Mouse (Mus musculus): ENCODE data around the gene 5330417C22Rik. TPM values are rescaled to one million over a fixed set of nuclear protein-coding genes. Genes with fewer than 3 reads are reported as not detected.
"Not testable (repeated sequence)": the region's sequence is repeated elsewhere in the genome, so short reads cannot be mapped to it uniquely, and the experiment has no call there.

5330417C22Rik gene
- 144 and 149 TPM in 2 replicates for polyA plus RNA-seq (2012; rRNA removed)

GRCm38 (mm10) chr3:108536517-108537260, at the start of gene 5330417C22Rik:
Gene 5330417C22Rik (minus strand): TSS chr3:108536536.
- no peaks in the 10 kb centered on the region for H3K27me3 ChIP-seq (ENCODE audit: control insufficient read depth, insufficient read depth, low read length)
- H3K36me3 ChIP-seq (ENCODE audit: control insufficient read depth, insufficient read depth, low read length) = no peaks in the 10 kb centered on the region
- H3K4me1 ChIP-seq (ENCODE audit: control insufficient read depth, insufficient read depth, low read length) = peaks cover 2% of the 10 kb centered on the region
- peak within 1 kb of the TSS; percentile 88 for H3K4me3 ChIP-seq (ENCODE audit: control insufficient read depth, low read depth, low read length)
- H3K27ac ChIP-seq (ENCODE audit: control insufficient read depth, insufficient read depth, low read depth, low read length) = no peak within 1 kb of the TSS
- TF ChIP-seq POLR2A (IDR thresholded peaks at IDR 0.05; ENCODE audit: control insufficient read depth, low read depth, low read length) (peak; percentile 42; the same call in 1 of the 2 replicates), CTCF (IDR thresholded peaks at IDR 0.05; ENCODE audit: control insufficient read depth, insufficient read depth, insufficient replicate concordance, low read depth, low read length) (no peak)

- Histone ChIP-seq H3K4me3 (ENCODE audit: control insufficient read depth, low read depth, low read length) (no peak overlapping the region), H3K4me1 (ENCODE audit: control insufficient read depth, insufficient read depth, low read length) (no peaks in the 10 kb centered on the region), H3K36me3 (ENCODE audit: control insufficient read depth, insufficient read depth, low read length) (no peaks in the 10 kb centered on the region), H3K27ac (ENCODE audit: control insufficient read depth, insufficient read depth, low read depth, low read length) (no peak overlapping the region), H3K27me3 (ENCODE audit: control insufficient read depth, insufficient read depth, low read length) (no peaks in the 10 kb centered on the region)
- no peak for TF ChIP-seq POLR2A (IDR thresholded peaks at IDR 0.05; ENCODE audit: control insufficient read depth, low read depth, low read length)
- no peak for TF ChIP-seq CTCF (IDR thresholded peaks at IDR 0.05; ENCODE audit: control insufficient read depth, insufficient read depth, insufficient replicate concordance, low read depth, low read length)
Observed at GRCm38 (mm10) chr3:108584580-108584979, 48.2 kb upstream of the 5330417C22Rik start.

- Histone ChIP-seq H3K4me1 (ENCODE audit: control insufficient read depth, insufficient read depth, low read length) (peaks cover 3% of the 10 kb centered on the region), H3K36me3 (ENCODE audit: control insufficient read depth, insufficient read depth, low read length) (no peaks in the 10 kb centered on the region), H3K4me3 (ENCODE audit: control insufficient read depth, low read depth, low read length) (peak overlapping the region; percentile 83; the same call in 1 of the 2 replicates), H3K27me3 (ENCODE audit: control insufficient read depth, insufficient read depth, low read length) (no peaks in the 10 kb centered on the region), H3K27ac (ENCODE audit: control insufficient read depth, insufficient read depth, low read depth, low read length) (no peak overlapping the region)
- TF ChIP-seq CTCF (IDR thresholded peaks at IDR 0.05; ENCODE audit: control insufficient read depth, insufficient read depth, insufficient replicate concordance, low read depth, low read length) = no peak
- TF ChIP-seq POLR2A (IDR thresholded peaks at IDR 0.05; ENCODE audit: control insufficient read depth, low read depth, low read length) = no peak
Observed at GRCm38 (mm10) chr3:108574018-108574417, 37.7 kb upstream of the 5330417C22Rik start.

DNA sequence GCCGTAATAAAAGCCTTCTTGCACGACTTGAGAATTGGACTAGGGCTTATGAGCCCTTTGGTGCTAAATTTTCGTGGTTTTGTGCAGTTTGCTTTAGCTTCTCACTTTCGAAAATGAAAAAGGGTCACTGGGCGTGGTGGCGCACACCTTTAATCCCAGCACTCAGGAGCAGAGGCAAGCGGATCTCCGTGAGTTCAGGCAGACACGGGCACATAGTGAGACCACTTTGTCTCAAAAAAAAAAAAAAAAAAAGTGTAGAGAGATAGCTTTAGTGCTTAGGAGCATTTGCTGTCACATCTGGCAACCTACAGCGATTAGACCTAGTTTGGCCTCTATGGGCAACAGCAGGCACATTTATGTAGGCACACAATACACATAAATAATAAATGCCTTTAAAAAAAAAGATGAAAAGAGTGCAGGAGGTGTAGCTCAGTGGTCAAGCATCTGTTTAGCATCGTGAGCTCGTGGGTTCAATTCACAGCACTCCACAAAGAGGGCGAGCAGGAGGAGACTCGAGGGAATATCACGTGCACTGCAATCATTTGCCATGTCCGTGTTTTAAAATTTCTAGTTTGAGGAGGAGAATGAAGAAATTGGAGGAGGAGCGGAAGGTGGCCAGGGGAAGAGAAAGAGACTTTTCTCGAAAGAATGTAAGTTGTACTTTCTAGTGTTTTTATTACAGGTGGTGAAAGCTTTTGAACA, 36.1 kb upstream of the 5330417C22Rik start:
- Histone ChIP-seq H3K4me3 (ENCODE audit: control insufficient read depth, low read depth, low read length) (peak overlapping the region; percentile 96), H3K4me1 (ENCODE audit: control insufficient read depth, insufficient read depth, low read length) (peaks cover 3% of the 10 kb centered on the region), H3K27ac (ENCODE audit: control insufficient read depth, insufficient read depth, low read depth, low read length) (peak overlapping the region; percentile 83; the same call in 1 of the 2 replicates), H3K36me3 (ENCODE audit: control insufficient read depth, insufficient read depth, low read length) (no peaks in the 10 kb centered on the region), H3K27me3 (ENCODE audit: control insufficient read depth, insufficient read depth, low read length) (no peaks in the 10 kb centered on the region)
- TF ChIP-seq POLR2A (IDR thresholded peaks at IDR 0.05; ENCODE audit: control insufficient read depth, low read depth, low read length) (no peak), CTCF (IDR thresholded peaks at IDR 0.05; ENCODE audit: control insufficient read depth, insufficient read depth, insufficient replicate concordance, low read depth, low read length) (no peak)

DNA sequence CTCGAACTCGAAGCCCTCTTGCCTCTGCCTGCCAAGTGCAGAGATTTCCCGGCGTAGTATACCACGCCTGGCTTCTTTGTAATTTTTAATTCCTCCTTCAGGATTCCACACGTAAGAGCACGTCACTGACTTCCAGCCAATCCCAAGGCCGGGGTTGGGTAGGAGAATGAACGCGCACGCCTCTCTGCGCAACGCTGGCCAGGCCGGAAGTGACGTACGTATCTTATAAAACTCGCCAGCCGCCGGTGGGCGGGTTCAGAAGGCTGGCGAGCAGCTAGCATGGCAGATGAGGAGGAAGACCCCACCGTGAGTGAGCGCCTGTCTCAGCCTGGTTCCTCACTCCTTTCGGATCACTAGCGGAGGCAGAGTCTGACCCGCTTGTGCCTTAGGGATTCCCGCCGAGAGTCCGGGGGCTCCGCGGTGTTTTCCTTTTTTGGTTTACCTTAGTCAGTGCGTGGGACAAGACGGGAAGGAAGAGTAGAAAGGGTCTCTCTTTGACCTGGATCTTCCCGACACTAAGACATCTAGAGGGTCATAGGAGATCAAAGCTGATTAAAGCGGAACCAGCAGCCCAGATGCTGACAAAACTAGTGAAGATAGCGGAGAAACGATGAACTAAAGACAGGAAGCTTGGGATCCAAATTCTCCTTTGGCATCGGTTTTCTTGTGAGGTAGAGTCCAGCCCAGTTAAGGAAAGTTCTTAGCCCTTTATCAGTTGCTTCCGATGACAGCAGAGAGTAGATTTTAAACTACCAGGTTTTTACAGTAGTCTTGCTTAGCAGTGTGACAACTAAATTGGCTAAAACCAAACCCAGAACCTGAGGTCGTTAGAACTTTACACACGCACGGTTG, 35.3 kb upstream of the 5330417C22Rik start, which contains the start of gene Taf13:
Gene Taf13 (plus strand): TSS at position 256 of the 852 bp plus-strand sequence.
- Histone ChIP-seq H3K4me3 (ENCODE audit: control insufficient read depth, low read depth, low read length) (peak within 1 kb of the TSS; percentile 96), H3K4me1 (ENCODE audit: control insufficient read depth, insufficient read depth, low read length) (peaks cover 3% of the 10 kb centered on the region), H3K27ac (ENCODE audit: control insufficient read depth, insufficient read depth, low read depth, low read length) (peak within 1 kb of the TSS; percentile 83), H3K36me3 (ENCODE audit: control insufficient read depth, insufficient read depth, low read length) (no peaks in the 10 kb centered on the region), H3K27me3 (ENCODE audit: control insufficient read depth, insufficient read depth, low read length) (no peaks in the 10 kb centered on the region)
- TF ChIP-seq CTCF (IDR thresholded peaks at IDR 0.05; ENCODE audit: control insufficient read depth, insufficient read depth, insufficient replicate concordance, low read depth, low read length) (no peak), POLR2A (IDR thresholded peaks at IDR 0.05; ENCODE audit: control insufficient read depth, low read depth, low read length) (peak; percentile 100)

- TF ChIP-seq POLR2A (IDR thresholded peaks at IDR 0.05; ENCODE audit: control insufficient read depth, low read depth, low read length) = no peak
- TF ChIP-seq CTCF (IDR thresholded peaks at IDR 0.05; ENCODE audit: control insufficient read depth, insufficient read depth, insufficient replicate concordance, low read depth, low read length) = no peak
- H3K36me3 ChIP-seq (ENCODE audit: control insufficient read depth, insufficient read depth, low read length) = no peaks in the 10 kb centered on the region
- H3K27ac ChIP-seq (ENCODE audit: control insufficient read depth, insufficient read depth, low read depth, low read length) = no peak overlapping the region
- H3K4me3 ChIP-seq (ENCODE audit: control insufficient read depth, low read depth, low read length) = peak overlapping the region; percentile 21
- peaks cover 3% of the 10 kb centered on the region for H3K4me1 ChIP-seq (ENCODE audit: control insufficient read depth, insufficient read depth, low read length)
- H3K27me3 ChIP-seq (ENCODE audit: control insufficient read depth, insufficient read depth, low read length) = no peaks in the 10 kb centered on the region
Observed at GRCm38 (mm10) chr3:108570813-108571212, 34.5 kb upstream of the 5330417C22Rik start.

DNA sequence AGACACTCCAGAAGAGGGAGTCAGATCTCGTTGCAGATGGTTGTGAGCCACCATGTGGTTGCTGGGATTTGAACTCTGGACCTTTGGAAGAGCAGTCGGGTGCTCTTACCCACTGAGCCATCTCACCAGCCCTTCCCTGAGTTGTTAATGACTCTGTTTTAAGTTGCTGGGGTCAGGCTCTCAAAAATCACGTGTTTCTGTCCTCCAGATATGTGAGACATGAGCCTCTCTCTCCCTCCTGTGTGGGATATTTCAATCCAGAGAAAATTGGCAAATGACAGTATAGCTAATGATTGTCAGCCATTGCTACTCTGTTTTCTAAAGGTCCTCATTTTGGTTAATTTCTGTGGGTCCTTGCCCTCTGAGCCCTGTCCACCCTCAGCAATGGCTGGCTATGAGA, 33.3 kb upstream of the 5330417C22Rik start:
- not testable (repeated sequence) for H3K27ac ChIP-seq (ENCODE audit: control insufficient read depth, insufficient read depth, low read depth, low read length); H3K27me3 ChIP-seq (ENCODE audit: control insufficient read depth, insufficient read depth, low read length); H3K36me3 ChIP-seq (ENCODE audit: control insufficient read depth, insufficient read depth, low read length); H3K4me1 ChIP-seq (ENCODE audit: control insufficient read depth, insufficient read depth, low read length); H3K4me3 ChIP-seq (ENCODE audit: control insufficient read depth, low read depth, low read length)
